Mouse (Mus musculus): ENCODE measurements around the gene Rpl34. TPM values are rescaled to one million over a fixed set of nuclear protein-coding genes. Genes with fewer than 3 reads are reported as not detected.
A peak's percentile ranks its signal among the peaks of the same experiment; 100 is the strongest.

Rpl34 gene
- polyA plus RNA-seq, 1 experiment: 1,328 TPM

GRCm38 (mm10) chr3:130749206-130749605 is 19.0 kb upstream of the Rpl34 start:
- TF ChIP-seq POLR2A (IDR thresholded peaks at IDR 0.05; ENCODE audit: low read depth, low read length) (no peak), CTCF (IDR thresholded peaks at IDR 0.05; ENCODE audit: extremely low read depth, insufficient read depth, insufficient read length, insufficient replicate concordance) (no peak)
- no peak overlapping the region for H3K27ac ChIP-seq (ENCODE audit: insufficient read depth, low read length)
- WGBS: 68% methylated on average over 3 of the region's 3 CpGs

GRCm38 (mm10) chr3:130746673-130747619 is 16.7 kb upstream of the Rpl34 start:
- Histone ChIP-seq H3K4me1 (ENCODE audit: control insufficient read depth, insufficient read depth, insufficient read length) (no peaks in the 10 kb centered on the region), H3K4me3 (ENCODE audit: extremely low read depth, insufficient read depth, insufficient read length) (no peak overlapping the region), H3K27me3 (ENCODE audit: control insufficient read depth, insufficient read depth, low read length) (no peaks in the 10 kb centered on the region), H3K27ac (ENCODE audit: insufficient read depth, low read length) (no peak overlapping the region), H3K36me3 (ENCODE audit: control insufficient read depth, insufficient read depth, low read length) (no peaks in the 10 kb centered on the region)
- no peak for TF ChIP-seq POLR2A (IDR thresholded peaks at IDR 0.05; ENCODE audit: low read depth, low read length)
- TF ChIP-seq CTCF (IDR thresholded peaks at IDR 0.05; ENCODE audit: extremely low read depth, insufficient read depth, insufficient read length, insufficient replicate concordance): no peak
- DNase-seq (ENCODE audit: low read depth in 1 of 2, low spot score in 2 of 2): no peak
- 90% methylated on average over 10 of the region's 10 CpGs for WGBS

More at GRCm38 (mm10) chr3:130749206-130749605, 19.0 kb upstream of the Rpl34 start:
- no peaks in the 10 kb centered on the region for H3K4me1 ChIP-seq (ENCODE audit: control insufficient read depth, insufficient read depth, insufficient read length)
- no peaks in the 10 kb centered on the region for H3K36me3 ChIP-seq (ENCODE audit: control insufficient read depth, insufficient read depth, low read length)
- DNase-seq (ENCODE audit: low read depth in 1 of 2, low spot score in 2 of 2): no peak
- H3K4me3 ChIP-seq (ENCODE audit: extremely low read depth, insufficient read depth, insufficient read length): no peak overlapping the region
- H3K27me3 ChIP-seq (ENCODE audit: control insufficient read depth, insufficient read depth, low read length): no peaks in the 10 kb centered on the region

GRCm38 (mm10) chr3:130737652-130738361 is 7.6 kb upstream of the Rpl34 start:
- H3K27me3 ChIP-seq (ENCODE audit: control insufficient read depth, insufficient read depth, low read length): no peaks in the 10 kb centered on the region
- peaks cover 3% of the 10 kb centered on the region; the same call in 1 of the 2 replicates for H3K4me1 ChIP-seq (ENCODE audit: control insufficient read depth, insufficient read depth, insufficient read length)
- no peak overlapping the region for H3K4me3 ChIP-seq (ENCODE audit: extremely low read depth, insufficient read depth, insufficient read length)
- no peaks in the 10 kb centered on the region for H3K36me3 ChIP-seq (ENCODE audit: control insufficient read depth, insufficient read depth, low read length)
- DNase-seq (ENCODE audit: low read depth in 1 of 2, low spot score in 2 of 2): no peak
- H3K27ac ChIP-seq (ENCODE audit: insufficient read depth, low read length): no peak overlapping the region
- 79% methylated on average over 21 of the region's 21 CpGs for WGBS
- TF ChIP-seq POLR2A (IDR thresholded peaks at IDR 0.05; ENCODE audit: low read depth, low read length): no peak
- TF ChIP-seq CTCF (IDR thresholded peaks at IDR 0.05; ENCODE audit: extremely low read depth, insufficient read depth, insufficient read length, insufficient replicate concordance): no peak

GRCm38 (mm10) chr3:130736758-130737157 is 6.6 kb upstream of the Rpl34 start:
- H3K4me3 ChIP-seq (ENCODE audit: extremely low read depth, insufficient read depth, insufficient read length): no peak overlapping the region
- H3K36me3 ChIP-seq (ENCODE audit: control insufficient read depth, insufficient read depth, low read length): no peaks in the 10 kb centered on the region
- no peak for DNase-seq (ENCODE audit: low read depth in 1 of 2, low spot score in 2 of 2)
- TF ChIP-seq CTCF (IDR thresholded peaks at IDR 0.05; ENCODE audit: extremely low read depth, insufficient read depth, insufficient read length, insufficient replicate concordance) (no peak), POLR2A (IDR thresholded peaks at IDR 0.05; ENCODE audit: low read depth, low read length) (no peak)
- no peak overlapping the region for H3K27ac ChIP-seq (ENCODE audit: insufficient read depth, low read length)
- no peaks in the 10 kb centered on the region for H3K27me3 ChIP-seq (ENCODE audit: control insufficient read depth, insufficient read depth, low read length)
- 56% methylated on average over 4 of the region's 4 CpGs for WGBS
- peaks cover 3% of the 10 kb centered on the region; the same call in 1 of the 2 replicates for H3K4me1 ChIP-seq (ENCODE audit: control insufficient read depth, insufficient read depth, insufficient read length)

- Histone ChIP-seq H3K27me3 (ENCODE audit: control insufficient read depth, insufficient read depth, low read length) (no peaks in the 10 kb centered on the region), H3K4me1 (ENCODE audit: control insufficient read depth, insufficient read depth, insufficient read length) (peaks cover 6% of the 10 kb centered on the region; the same call in 1 of the 2 replicates), H3K36me3 (ENCODE audit: control insufficient read depth, insufficient read depth, low read length) (peaks cover 29% of the 10 kb centered on the region), H3K27ac (ENCODE audit: insufficient read depth, low read length) (peak overlapping the region; percentile 81), H3K4me3 (ENCODE audit: extremely low read depth, insufficient read depth, insufficient read length) (peak overlapping the region; percentile 80)
- 1% methylated on average over 58 of the region's 58 CpGs for WGBS
- DNase-seq (ENCODE audit: low read depth in 1 of 2, low spot score in 2 of 2): peak in 1 of 2 experiments; percentile 18
- no peak for TF ChIP-seq POLR2A (IDR thresholded peaks at IDR 0.05; ENCODE audit: low read depth, low read length)
- TF ChIP-seq CTCF (IDR thresholded peaks at IDR 0.05; ENCODE audit: extremely low read depth, insufficient read depth, insufficient read length, insufficient replicate concordance): no peak
These were observed 568 bp downstream of the Rpl34 start for GRCm38 (mm10) chr3:130729472-130730188.

- Histone ChIP-seq H3K27me3 (ENCODE audit: control insufficient read depth, insufficient read depth, low read length) (no peaks in the 10 kb centered on the region), H3K4me1 (ENCODE audit: control insufficient read depth, insufficient read depth, insufficient read length) (peaks cover 6% of the 10 kb centered on the region; the same call in 1 of the 2 replicates), H3K27ac (ENCODE audit: insufficient read depth, low read length) (no peak overlapping the region), H3K36me3 (ENCODE audit: control insufficient read depth, insufficient read depth, low read length) (peaks cover 29% of the 10 kb centered on the region), H3K4me3 (ENCODE audit: extremely low read depth, insufficient read depth, insufficient read length) (no peak overlapping the region)
- no peak for TF ChIP-seq CTCF (IDR thresholded peaks at IDR 0.05; ENCODE audit: extremely low read depth, insufficient read depth, insufficient read length, insufficient replicate concordance)
- no peak for TF ChIP-seq POLR2A (IDR thresholded peaks at IDR 0.05; ENCODE audit: low read depth, low read length)
- no peak for DNase-seq (ENCODE audit: low read depth in 1 of 2, low spot score in 2 of 2)
- WGBS: 85% methylated on average over 4 of the region's 4 CpGs
These were observed 2.5 kb downstream of the Rpl34 start for GRCm38 (mm10) chr3:130727676-130728075.
